Mouse (Mus musculus): ENCODE measurements at regions not wholly inside any gene's neighbourhood (a gene's known extent, or its start where the extent isn't known, plus 50 kb on each side); places are given as distances from the start of the nearest gene placed in this dataset.

GRCm38 (mm10) chr5:102287131-102287530, 194.1 kb upstream of the Arhgap24 start:
- no peak for DNase-seq (ENCODE audit: low spot score)

GRCm38 (mm10) chr5:102290866-102291265, 190.3 kb upstream of the Arhgap24 start:
- no peak for DNase-seq (ENCODE audit: low spot score)

- no peak for DNase-seq (ENCODE audit: low spot score)
Measured at GRCm38 (mm10) chr5:102295564-102295963, 185.6 kb upstream of the Arhgap24 start.

- DNase-seq (ENCODE audit: low spot score), result no peak
Measured at GRCm38 (mm10) chr5:102306309-102306708, 174.9 kb upstream of the Arhgap24 start.

DNA sequence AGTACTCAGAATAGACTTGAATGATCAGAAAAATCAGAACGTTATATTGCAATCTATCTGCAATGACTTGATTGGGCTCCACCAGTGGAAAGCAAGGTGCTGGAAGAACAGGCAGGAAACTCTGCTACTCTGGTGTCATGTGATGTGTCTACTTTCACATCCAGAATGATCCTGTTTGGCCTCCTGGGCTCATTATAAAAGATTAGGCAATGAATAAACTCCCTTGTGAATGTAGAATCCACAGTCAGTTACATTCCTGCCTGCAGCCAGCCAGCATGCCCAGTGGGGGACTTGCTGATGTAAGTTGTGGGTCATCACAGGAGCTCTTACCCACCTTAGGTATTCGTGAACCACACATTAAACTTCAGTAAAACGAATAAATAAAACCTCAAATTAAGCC, 174.5 kb upstream of the Arhgap24 start:
- DNase-seq (ENCODE audit: low spot score), result no peak

GRCm38 (mm10) chr5:102311570-102311969, 169.6 kb upstream of the Arhgap24 start:
- DNase-seq (ENCODE audit: low spot score), result no peak

- no peak for DNase-seq (ENCODE audit: low spot score)
Measured at GRCm38 (mm10) chr5:102328197-102328784, 152.9 kb upstream of the Arhgap24 start.

DNA sequence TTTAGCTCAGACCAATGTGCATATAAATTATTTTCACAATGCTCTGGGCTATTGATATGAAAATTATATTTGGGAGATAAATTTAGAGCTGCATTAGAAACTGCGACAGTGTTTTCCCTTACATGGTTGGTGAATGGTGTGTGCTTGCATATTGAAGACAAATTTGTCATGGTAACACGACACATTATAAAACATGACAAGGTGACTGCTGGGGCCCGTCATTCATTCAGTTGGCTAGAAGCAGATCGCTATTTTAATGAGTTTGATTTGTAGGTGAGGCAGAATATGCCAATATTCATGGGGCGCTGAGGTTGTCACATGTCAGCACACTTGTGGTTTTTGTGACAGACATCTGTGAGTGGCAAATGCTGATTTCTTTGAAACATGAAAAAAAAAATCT, 147.3 kb upstream of the Arhgap24 start:
- DNase-seq (ENCODE audit: low spot score), result no peak

- DNase-seq (ENCODE audit: low spot score), result no peak
Measured at GRCm38 (mm10) chr5:102334442-102335197, 146.6 kb upstream of the Arhgap24 start.

DNA sequence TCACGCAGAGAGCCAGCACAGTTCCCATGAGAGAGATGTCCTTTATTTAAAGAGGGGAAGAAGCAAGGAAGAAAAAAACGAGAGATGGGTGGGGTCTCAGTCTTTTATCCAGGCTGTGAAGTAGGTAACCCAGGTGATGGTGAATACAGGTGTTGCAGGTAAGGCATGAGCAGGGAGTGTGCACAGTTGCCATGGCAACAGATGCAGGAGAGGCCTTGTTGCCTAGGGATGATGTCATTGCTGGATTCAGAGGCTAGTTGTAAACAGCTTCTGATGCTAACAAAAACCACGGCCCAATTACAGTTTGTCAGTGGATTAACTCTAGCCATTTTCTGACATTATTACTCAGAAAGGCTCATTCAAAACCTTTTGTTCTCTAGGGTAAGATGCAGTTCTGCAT, 114.7 kb upstream of the Arhgap24 start:
- peak; percentile 3 for DNase-seq (ENCODE audit: low spot score)

DNA sequence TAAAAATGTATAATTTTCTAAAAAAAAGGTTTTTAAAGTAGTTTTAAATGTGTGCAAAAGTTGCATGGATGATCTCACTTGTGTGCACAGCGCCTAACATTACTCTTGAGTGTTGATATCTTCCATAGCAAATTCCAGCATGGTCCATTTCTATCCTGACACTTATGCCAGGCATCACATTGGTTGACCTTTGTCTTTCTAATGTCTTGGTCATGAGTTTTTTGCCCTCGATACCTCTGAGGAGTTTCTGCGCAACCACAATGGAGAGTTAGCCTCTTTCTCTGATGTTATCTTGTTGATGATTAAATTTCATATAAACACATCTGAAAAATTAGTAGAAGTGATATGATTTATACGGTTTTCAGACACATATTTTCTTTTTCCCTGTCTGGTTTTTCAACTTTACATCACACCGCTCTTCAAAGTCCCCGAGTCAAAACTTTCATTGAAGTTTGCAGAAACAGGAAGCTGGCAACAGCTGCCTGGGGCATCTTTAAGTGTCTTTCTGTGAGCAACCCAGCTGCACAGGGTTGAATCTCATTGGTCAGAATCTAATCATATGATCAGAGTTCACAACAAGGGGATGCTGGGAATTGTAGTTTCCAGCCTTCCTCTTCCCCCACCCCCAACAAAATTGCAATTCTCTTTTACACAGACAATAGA, 107.8 kb upstream of the Arhgap24 start:
- no peak for DNase-seq (ENCODE audit: low spot score)

DNA sequence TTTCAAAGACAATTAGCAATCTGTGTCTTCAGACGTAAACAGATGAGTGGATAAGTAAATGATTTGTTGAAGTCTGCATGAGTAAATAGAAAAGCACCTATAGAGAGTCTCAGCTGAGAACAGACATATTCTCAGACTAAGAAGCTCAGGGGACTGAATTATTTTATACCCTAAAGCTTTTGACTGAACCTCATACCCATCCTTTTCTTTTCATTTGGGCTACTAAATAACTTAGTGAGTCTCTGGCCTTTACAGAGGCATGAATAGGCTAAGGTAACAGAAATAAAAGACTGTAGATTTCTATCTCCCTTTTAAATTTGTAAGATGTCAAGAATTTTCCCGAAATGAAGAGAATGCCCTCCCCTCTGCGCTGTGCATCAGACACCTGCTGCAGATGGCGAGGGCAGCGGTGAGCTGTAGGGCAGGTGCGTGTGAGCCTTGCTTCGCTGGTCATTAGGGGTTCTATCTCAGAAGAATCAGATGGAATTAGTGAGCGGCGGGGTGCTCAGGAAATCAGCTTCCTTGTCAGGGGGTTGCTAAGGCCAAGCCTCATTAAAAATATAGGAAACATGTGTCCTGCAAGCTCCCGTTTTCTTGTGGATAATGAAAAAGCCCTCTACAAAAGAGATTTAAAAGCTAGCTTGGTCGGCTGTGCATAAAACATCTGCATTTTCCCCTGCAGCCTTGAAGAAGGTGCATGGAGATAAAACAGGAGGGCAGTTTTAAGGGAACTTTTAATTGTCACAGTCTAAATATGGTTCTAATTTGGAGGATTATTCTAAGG, 107.0 kb upstream of the Arhgap24 start:
- DNase-seq (ENCODE audit: low spot score), result no peak

DNA sequence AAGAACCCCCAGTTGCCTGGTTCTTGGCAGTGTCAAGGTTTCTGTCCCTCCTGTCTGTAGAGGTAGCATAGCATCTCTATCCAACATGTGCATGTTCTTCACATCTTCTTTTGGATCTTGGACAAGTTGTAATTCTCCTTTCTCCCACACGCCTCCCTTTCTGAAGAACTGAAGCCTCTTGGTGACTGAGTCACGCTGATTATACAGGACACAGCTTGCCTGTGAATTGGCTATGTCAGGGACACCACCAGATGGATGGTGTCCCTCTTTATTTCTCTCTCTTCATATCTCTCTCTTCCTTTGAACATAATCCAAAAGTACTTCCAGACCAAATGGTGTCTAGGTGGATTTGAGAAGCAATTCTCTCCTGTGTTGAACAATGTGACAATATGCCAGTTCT, 105.9 kb upstream of the Arhgap24 start:
- no peak for DNase-seq (ENCODE audit: low spot score)

DNA sequence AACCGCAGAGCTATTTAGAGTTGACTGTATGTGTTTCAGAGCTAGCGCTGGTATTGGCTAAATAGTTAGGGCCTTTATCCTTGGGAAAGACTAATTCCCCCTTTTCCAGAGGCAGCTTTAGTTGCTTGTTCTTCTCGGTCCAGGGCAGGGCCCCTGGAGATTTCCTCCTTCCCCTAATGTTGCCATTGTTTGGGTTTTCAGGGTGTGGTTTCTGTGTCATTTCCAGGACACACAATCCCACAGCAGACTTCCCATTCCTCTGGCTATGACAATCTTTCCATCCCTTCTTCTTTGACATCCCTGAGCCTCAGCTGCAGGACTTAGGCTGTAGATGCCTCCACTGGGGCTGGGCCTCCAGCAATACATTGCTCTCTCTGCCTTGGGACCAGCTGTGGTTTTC, 87.2 kb upstream of the Arhgap24 start:
- DNase-seq (ENCODE audit: low spot score), result peak; percentile 27

- peak; percentile 37 for DNase-seq (ENCODE audit: low spot score)
Measured at GRCm38 (mm10) chr5:102395608-102396146, 85.5 kb upstream of the Arhgap24 start.

DNA sequence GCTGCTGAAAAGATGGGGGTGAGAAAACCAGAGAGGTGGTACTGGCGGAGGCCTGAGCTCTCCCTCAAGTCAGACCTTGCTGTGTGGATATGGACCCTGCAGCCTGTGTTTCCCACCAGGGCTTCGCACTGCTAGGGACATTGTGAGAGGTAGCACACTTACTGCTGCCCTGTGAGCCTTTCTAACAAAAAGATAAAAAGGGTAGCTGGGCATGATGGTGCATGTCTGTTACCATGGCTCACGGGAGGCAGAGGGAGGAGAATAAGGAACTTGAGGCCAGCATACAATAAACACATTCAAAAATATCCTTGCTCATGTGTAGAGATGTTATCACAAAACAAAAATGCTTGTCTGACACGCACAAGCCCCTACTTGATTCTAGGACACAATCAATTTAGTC, 82.2 kb upstream of the Arhgap24 start:
- no peak for DNase-seq (ENCODE audit: low spot score)

DNA sequence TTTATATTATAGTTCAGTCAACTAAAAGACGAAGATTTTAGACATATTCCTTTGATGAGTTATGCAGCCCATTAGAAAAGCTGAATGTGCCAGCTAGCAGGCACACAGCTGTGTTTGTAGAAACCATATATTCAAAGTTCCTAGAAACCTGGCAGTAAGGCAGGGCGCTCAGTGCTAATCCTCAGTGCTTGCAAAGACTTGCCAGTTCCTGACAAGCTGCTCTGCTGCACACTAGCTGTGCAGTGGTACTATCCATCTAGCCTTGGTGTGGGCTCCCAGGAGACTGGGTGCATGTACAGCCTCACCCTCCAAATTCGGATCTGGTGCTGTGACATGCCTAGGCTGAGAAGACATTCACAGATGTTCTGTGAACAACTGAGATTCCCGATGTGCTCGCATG, 63.5 kb upstream of the Arhgap24 start:
- no peak for DNase-seq (ENCODE audit: low spot score)

DNA sequence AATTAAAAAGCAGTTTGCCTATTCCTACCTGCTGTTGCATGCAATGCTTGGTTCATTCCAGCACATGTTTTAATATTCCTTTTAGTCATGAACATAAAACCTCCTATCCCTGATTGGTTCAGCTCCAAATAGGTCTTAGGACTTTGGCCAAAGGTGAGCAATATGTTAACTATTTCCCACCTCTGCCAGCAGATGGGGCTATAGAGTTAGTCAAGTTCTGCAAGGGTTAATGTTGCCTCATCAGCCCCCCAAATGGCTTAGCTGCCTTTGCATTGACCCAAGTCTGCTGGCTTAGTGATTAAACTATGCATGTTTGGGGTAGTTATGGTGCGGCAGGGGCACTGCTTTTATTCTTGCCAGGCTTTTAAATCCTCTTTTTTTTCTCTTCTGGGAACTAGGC, 62.1 kb upstream of the Arhgap24 start:
- peak; percentile 14 for DNase-seq (ENCODE audit: low spot score)

- DNase-seq (ENCODE audit: low spot score), result no peak
Measured at GRCm38 (mm10) chr5:102424636-102425242, 56.5 kb upstream of the Arhgap24 start.

DNA sequence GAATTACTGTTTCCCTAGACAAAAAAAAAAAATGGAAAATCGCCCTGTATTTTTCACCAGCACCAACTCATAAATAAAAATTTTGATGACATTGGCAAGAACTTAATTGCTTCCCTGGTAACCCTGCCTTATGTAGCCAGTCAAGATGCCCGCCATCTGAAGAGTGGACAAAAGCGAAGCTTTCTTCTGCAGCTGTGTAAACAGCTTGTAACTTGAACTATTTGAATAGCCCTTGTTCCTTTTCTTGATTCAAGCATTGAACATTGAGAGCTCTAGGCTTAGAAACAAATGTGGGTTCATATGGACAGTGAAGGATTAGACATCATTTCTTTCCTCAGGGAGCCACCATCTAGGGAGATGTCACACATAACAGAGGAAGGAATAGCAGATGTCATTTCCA, 52.9 kb upstream of the Arhgap24 start:
- DNase-seq (ENCODE audit: low spot score), result no peak

Data from gastrocnemius, adult 18-20 months (tissue).